Mouse (Mus musculus): ENCODE measurements around the gene Tmem178b.

DNA sequence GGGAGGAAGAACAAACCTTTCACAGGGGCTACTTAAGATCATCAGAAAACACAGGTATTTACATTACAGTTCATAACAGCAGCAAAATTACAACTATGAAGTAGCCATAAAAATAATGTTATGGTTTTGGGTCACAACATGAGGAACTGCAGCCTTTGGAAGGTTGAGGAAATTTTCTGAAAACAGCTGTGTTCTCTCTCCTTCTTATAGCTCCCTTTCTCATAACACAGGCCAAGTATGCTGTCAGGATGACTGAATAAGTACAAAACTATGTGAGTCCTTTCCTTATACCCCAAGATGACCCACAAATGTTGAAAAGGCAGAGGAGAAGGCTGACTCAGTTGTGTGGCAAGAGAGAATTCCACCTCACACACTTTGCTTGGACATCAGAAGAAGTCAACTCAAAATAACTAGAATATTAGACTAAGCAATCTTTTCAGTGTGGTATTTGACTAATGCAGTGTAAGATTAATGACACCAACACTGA lies 347.6 kb downstream of the Tmem178b start:
- no peak for TF ChIP-seq CTCF (IDR thresholded peaks at IDR 0.05; ENCODE audit: low read depth)
- no peak for TF ChIP-seq EP300 (IDR thresholded peaks at IDR 0.05; ENCODE audit: low read depth)
